Mouse (Mus musculus) thymus, postnatal 10 days (tissue): ENCODE measurements around the gene Pon2.

Source experiments
- DNase-seq, 2 experiments: peaks; one replicate each; pipeline ENCODE4 v3.0.0; 2021; ENCODE audit warnings: low spot score in 2 of 2

Gene Pon2

GRCm38 (mm10) chr6:5292841-5293240 is 5.4 kb downstream of the Pon2 start:
- DNase-seq = no peak

GRCm38 (mm10) chr6:5291450-5291849 is 6.8 kb downstream of the Pon2 start:
- no peak for DNase-seq

GRCm38 (mm10) chr6:5287919-5288318 is 10.3 kb downstream of the Pon2 start:
- no peak for DNase-seq

GRCm38 (mm10) chr6:5287392-5287791 is 10.9 kb downstream of the Pon2 start:
- DNase-seq = no peak

GRCm38 (mm10) chr6:5282418-5282817 is 15.8 kb downstream of the Pon2 start:
- no peak for DNase-seq

GRCm38 (mm10) chr6:5280576-5281305 is 17.5 kb downstream of the Pon2 start:
- DNase-seq = no peak

- no peak for DNase-seq
Measured at GRCm38 (mm10) chr6:5277972-5278371, 20.3 kb downstream of the Pon2 start.

GRCm38 (mm10) chr6:5269641-5270040 is 28.6 kb downstream of the Pon2 start:
- no peak for DNase-seq

GRCm38 (mm10) chr6:5264793-5265192 is 33.5 kb downstream of the Pon2 start:
- DNase-seq = no peak

GRCm38 (mm10) chr6:5263250-5263999 is 34.8 kb downstream of the Pon2 start:
- DNase-seq = no peak

GRCm38 (mm10) chr6:5262322-5263249 is 35.7 kb downstream of the Pon2 start:
- no peak for DNase-seq

GRCm38 (mm10) chr6:5255722-5256451 is 42.4 kb downstream of the Pon2 start, which contains the start of gene Pon3:
Gene Pon3, minus strand, starts transcription at chr6:5256286.
- peak; percentile 4 to 23 for DNase-seq

GRCm38 (mm10) chr6:5255291-5255690 is 43.0 kb downstream of the Pon2 start:
- DNase-seq = no peak

GRCm38 (mm10) chr6:5254869-5255268 is 43.4 kb downstream of the Pon2 start:
- no peak for DNase-seq

- no peak for DNase-seq
Measured at GRCm38 (mm10) chr6:5245926-5246325, 52.3 kb downstream of the Pon2 start.

- DNase-seq = no peak
Measured at GRCm38 (mm10) chr6:5238799-5239198, 59.5 kb downstream of the Pon2 start.

- DNase-seq = no peak
Measured at GRCm38 (mm10) chr6:5237510-5237909, 60.7 kb downstream of the Pon2 start.

- no peak for DNase-seq
Measured at GRCm38 (mm10) chr6:5236843-5237371, 61.3 kb downstream of the Pon2 start.

GRCm38 (mm10) chr6:5234563-5234962 is 63.7 kb downstream of the Pon2 start:
- no peak for DNase-seq

- no peak for DNase-seq
Measured at GRCm38 (mm10) chr6:5233812-5234211, 64.4 kb downstream of the Pon2 start.

- no peak for DNase-seq
Measured at GRCm38 (mm10) chr6:5232022-5232421, 66.2 kb downstream of the Pon2 start.
